Mouse (Mus musculus): ENCODE results near the gene Cd101. TPM values are rescaled to one million over a fixed set of nuclear protein-coding genes. Genes with fewer than 3 reads are reported as not detected.

Gene Cd101
- polyA plus RNA-seq (2012; fragmentation: generic; extraction: Trizol) = under 1 TPM in 1 of 2 experiments, not detected in 1; 0.02 TPM

DNA sequence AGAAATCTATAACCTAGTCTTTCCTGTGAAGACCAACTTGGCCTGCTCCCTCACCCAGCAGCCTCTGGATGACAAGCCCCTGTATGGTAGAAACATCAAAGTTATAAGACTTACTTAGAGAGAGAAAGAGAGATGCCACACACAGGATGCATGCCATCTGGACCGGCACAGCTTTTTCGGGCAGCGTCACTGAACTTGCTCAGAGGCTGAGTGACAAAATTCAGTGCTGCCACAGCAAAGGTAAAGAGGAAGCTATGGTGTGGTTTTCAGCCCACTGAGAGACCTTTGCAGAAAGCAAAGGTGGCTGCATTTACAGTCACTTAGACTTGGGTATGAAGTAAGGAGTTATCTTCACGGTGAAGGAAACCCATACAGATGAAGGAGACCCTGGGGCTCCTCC lies at the start of gene Cd101:
Cd101 (minus strand) TSS at position 218 of the 400 bp plus-strand sequence.

DNA sequence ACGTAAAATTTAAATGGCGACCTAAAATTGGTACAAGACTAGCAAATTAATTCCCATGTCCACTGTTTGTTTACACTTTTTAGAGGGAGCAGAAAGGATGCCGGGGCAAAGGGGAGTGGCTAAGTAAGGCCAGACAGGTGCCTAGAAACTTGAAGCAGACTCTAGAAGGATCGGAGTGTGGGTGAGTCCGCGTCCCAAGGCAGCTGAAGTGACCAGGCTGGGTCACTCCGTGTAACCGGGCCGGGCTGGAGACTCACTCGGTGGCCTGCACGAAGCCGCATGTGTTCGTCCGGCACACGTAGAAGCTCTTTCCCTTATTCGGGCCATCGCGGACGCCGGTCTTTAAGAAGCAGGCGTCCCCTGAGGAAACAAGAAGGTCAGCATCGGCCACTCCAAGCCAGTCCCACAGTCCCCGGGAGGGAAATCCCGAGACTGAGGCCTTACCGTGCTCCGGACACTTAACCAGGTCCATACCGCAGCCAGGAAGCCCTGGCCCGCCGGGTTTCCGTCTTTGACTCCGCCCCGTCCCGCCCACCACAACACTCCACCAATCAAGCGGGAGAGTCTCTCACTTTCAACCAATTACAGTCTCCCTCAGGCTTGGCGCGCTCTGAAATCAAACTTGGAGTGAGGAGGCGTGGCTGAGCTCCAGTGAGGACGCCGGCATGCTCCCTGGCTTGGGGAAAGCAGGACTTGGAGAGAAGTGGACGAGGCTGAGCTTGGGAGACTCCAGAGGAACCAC lies 60.0 kb downstream of the Cd101 start, which contains the start of gene Ttf2:
Ttf2 (minus strand) TSS at position 488 of the 742 bp plus-strand sequence.

Other genes with a start within 250 kb of the Cd101 start
- under 1 TPM; 0.14 to 0.63 TPM for gene Vtcn1, start 204.1 kb downstream of the Cd101 start, polyA plus RNA-seq (2012; fragmentation: generic; extraction: Trizol)
- 10 to 100 TPM in 1 of 2 experiments, 1 to 10 TPM in 1; 3.9 to 12.0 TPM for gene Trim45, start 107.4 kb downstream of the Cd101 start, polyA plus RNA-seq (2012; fragmentation: generic; extraction: Trizol)
- 1 to 10 TPM; 2.2 to 5.1 TPM for gene Ttf2, start 59.9 kb downstream of the Cd101 start, polyA plus RNA-seq (2012; fragmentation: generic; extraction: Trizol)
- gene Ptgfrn, start 80.7 kb upstream of the Cd101 start, polyA plus RNA-seq (2012; fragmentation: generic; extraction: Trizol) = 10 to 100 TPM in 1 of 2 experiments, 1 to 10 TPM in 1; 3.4 to 44.6 TPM